Mouse (Mus musculus): Measurements from ENCODE around the gene Psg20. TPM values are rescaled to one million over a fixed set of nuclear protein-coding genes. Genes with fewer than 3 reads are reported as not detected.
"Not testable (repeated sequence)": the region's sequence is repeated elsewhere in the genome, so short reads cannot be mapped to it uniquely, and the experiment has no call there.

Psg20 gene
- not detected in 2 replicates for polyA plus RNA-seq (2014; fragmentation: Nextera tagmentation; extraction: Ambion mirVana)

GRCm38 (mm10) chr7:18686085-18686484 lies at the start of gene Psg20:
Psg20 (minus strand) TSS chr7:18686185.
- WGBS: 58% methylated on average over 2 of the region's 2 CpGs
- no peak for DNase-seq (ENCODE audit: low spot score)
- no peak within 1 kb of the TSS for H3K9ac ChIP-seq (ENCODE audit: low read length)

DNA sequence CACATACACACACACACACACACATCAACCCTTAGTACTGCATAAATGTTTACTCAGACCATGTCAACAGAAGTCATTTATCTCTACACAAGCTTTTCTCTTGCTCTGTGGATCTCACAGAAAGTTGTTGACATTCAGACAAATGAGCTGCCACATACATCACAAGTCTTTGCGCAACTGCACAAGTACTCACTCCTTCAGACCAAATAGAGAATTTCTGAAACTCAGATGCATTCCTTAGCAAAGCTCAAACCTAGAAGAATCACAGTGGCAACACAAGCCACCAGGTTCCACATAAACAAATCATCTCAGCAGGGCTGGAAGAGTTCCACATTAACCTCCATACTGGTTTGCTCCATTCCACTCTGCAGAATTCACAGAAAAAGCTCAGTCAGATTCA lies 48.5 kb upstream of the Psg20 start:
- Histone ChIP-seq H3K4me3 (ENCODE audit: low read depth, low read length) (no peak overlapping the region), H3K27ac (ENCODE audit: low read depth, low read length) (no peak overlapping the region), H3K4me2 (ENCODE audit: low read depth) (no peak overlapping the region), H3K27me3 (ENCODE audit: control insufficient read depth, insufficient read depth, low read length) (no peaks in the 10 kb centered on the region), H3K9me3 (ENCODE audit: control insufficient read depth, low read length) (no peaks in the 10 kb centered on the region), H3K36me3 (ENCODE audit: control insufficient read depth, insufficient read depth, low read length) (no peaks in the 10 kb centered on the region), H3K9ac (ENCODE audit: low read length) (no peak overlapping the region), H3K4me1 (ENCODE audit: control insufficient read depth, insufficient read depth, low read length) (no peaks in the 10 kb centered on the region)
- WGBS: 91% methylated on average over 1 of the region's 1 CpGs
- ATAC-seq (ENCODE audit: insufficient read depth, low FRiP score, low TSS enrichment) (no peak), DNase-seq (ENCODE audit: low spot score) (no peak)

More at GRCm38 (mm10) chr7:18686085-18686484, at the start of gene Psg20:
- no peak within 1 kb of the TSS for H3K4me2 ChIP-seq (ENCODE audit: low read depth)
- no peak for ATAC-seq (ENCODE audit: insufficient read depth, low FRiP score, low TSS enrichment)
- H3K36me3 ChIP-seq (ENCODE audit: control insufficient read depth, insufficient read depth, low read length): no peaks in the 10 kb centered on the region
- no peaks in the 10 kb centered on the region for H3K27me3 ChIP-seq (ENCODE audit: control insufficient read depth, insufficient read depth, low read length)
- H3K4me3 ChIP-seq (ENCODE audit: low read depth, low read length): no peak within 1 kb of the TSS
- no peak within 1 kb of the TSS for H3K27ac ChIP-seq (ENCODE audit: low read depth, low read length)
- H3K4me1 ChIP-seq (ENCODE audit: control insufficient read depth, insufficient read depth, low read length): no peaks in the 10 kb centered on the region
- H3K9me3 ChIP-seq (ENCODE audit: control insufficient read depth, low read length): no peaks in the 10 kb centered on the region

- no peaks in the 10 kb centered on the region for H3K9me3 ChIP-seq (ENCODE audit: control insufficient read depth, low read length)
- ATAC-seq (ENCODE audit: insufficient read depth, low FRiP score, low TSS enrichment) (no peak), DNase-seq (ENCODE audit: low spot score) (no peak)
- H3K4me3 ChIP-seq (ENCODE audit: low read depth, low read length): no peak overlapping the region
- H3K36me3 ChIP-seq (ENCODE audit: control insufficient read depth, insufficient read depth, low read length): no peaks in the 10 kb centered on the region
- H3K4me1 ChIP-seq (ENCODE audit: control insufficient read depth, insufficient read depth, low read length): no peaks in the 10 kb centered on the region
- H3K4me2 ChIP-seq (ENCODE audit: low read depth): no peak overlapping the region
- H3K27me3 ChIP-seq (ENCODE audit: control insufficient read depth, insufficient read depth, low read length): no peaks in the 10 kb centered on the region
- no peak overlapping the region for H3K27ac ChIP-seq (ENCODE audit: low read depth, low read length)
- H3K9ac ChIP-seq (ENCODE audit: low read length): no peak overlapping the region
Observed at GRCm38 (mm10) chr7:18733111-18733510, 47.1 kb upstream of the Psg20 start.

- DNase-seq (ENCODE audit: low spot score) (no peak), ATAC-seq (ENCODE audit: insufficient read depth, low FRiP score, low TSS enrichment) (no peak)
- Histone ChIP-seq H3K9me3 (ENCODE audit: control insufficient read depth, low read length) (no peaks in the 10 kb centered on the region), H3K9ac (ENCODE audit: low read length) (no peak overlapping the region), H3K4me2 (ENCODE audit: low read depth) (no peak overlapping the region), H3K27me3 (ENCODE audit: control insufficient read depth, insufficient read depth, low read length) (no peaks in the 10 kb centered on the region), H3K4me3 (ENCODE audit: low read depth, low read length) (no peak overlapping the region), H3K36me3 (ENCODE audit: control insufficient read depth, insufficient read depth, low read length) (no peaks in the 10 kb centered on the region), H3K4me1 (ENCODE audit: control insufficient read depth, insufficient read depth, low read length) (no peaks in the 10 kb centered on the region), H3K27ac (ENCODE audit: low read depth, low read length) (no peak overlapping the region)
- 73% methylated on average over 1 of the region's 1 CpGs for WGBS
Observed at GRCm38 (mm10) chr7:18728391-18728790, 42.4 kb upstream of the Psg20 start.

DNA sequence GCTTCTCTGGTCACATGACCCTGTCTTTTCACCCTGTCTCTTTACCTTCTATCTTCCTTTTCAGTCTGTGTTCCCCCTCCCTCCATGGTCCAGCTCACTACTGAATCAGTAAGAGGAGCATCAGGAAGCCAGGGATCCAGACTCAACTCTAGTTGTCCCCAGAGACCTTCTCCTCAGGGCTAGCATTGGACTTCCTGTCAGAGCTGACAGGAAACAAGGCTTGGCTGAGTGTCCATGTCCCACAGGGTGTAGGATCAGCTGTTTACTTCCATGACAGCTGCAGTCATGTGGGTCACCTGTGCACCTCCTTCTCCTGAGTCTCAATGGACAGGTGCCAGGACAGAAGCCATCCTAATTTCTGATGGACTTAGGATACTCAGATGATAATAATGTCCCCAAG lies 39.9 kb upstream of the Psg20 start:
- not testable (repeated sequence) for H3K36me3 ChIP-seq (ENCODE audit: control insufficient read depth, insufficient read depth, low read length); H3K27ac ChIP-seq (ENCODE audit: low read depth, low read length); H3K4me1 ChIP-seq (ENCODE audit: control insufficient read depth, insufficient read depth, low read length); DNase-seq (ENCODE audit: low spot score); ATAC-seq (ENCODE audit: insufficient read depth, low FRiP score, low TSS enrichment); H3K27me3 ChIP-seq (ENCODE audit: control insufficient read depth, insufficient read depth, low read length); H3K9ac ChIP-seq (ENCODE audit: low read length); H3K4me3 ChIP-seq (ENCODE audit: low read depth, low read length); H3K4me2 ChIP-seq (ENCODE audit: low read depth); H3K9me3 ChIP-seq (ENCODE audit: control insufficient read depth, low read length)

DNA sequence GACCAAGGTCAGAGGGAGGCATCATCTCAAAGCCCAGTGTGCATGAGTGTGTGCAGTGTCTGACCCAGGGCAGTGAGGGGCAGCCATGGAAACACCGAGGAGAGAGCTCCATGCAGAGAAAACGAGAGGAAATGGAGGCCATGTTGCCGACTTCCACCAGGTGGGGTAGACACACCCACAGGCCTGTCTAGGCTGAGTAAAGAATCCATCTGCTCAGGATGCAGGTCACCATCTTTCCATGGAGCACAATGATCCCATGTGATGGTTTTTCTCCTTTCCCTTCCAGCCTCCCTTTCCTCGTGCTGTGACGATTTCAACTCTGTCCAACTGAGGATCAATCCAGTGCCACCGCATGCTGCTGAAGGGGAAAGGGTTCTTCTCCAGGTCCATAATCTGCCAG lies 38.0 kb upstream of the Psg20 start:
- no peak overlapping the region for H3K9ac ChIP-seq (ENCODE audit: low read length)

DNA sequence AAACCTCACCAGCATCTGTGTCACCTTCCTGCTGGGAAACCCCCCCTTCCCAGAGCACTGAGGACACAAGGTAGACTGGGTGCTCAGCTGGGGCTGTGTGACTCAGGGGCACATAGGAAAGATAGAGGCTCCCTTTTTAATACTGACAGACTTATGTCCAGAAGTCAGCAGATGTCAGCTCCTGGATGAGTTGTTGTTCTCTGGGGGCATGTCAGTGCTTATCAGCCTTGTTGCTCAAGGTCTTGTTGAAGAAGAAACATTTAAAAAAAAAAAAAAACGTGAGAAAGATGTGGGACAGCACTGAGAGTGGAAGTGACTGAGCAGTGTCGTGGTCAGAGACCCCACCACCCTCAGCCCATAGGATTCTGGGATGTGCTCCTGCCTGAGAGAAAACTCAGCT lies 31.8 kb upstream of the Psg20 start, which contains the start of gene Psg22:
Psg22 (plus strand) TSS at position 301 of the 400 bp plus-strand sequence.
- Histone ChIP-seq H3K27me3 (ENCODE audit: control insufficient read depth, insufficient read depth, low read length) (no peaks in the 10 kb centered on the region), H3K4me1 (ENCODE audit: control insufficient read depth, insufficient read depth, low read length) (no peaks in the 10 kb centered on the region), H3K9me3 (ENCODE audit: control insufficient read depth, low read length) (no peaks in the 10 kb centered on the region), H3K27ac (ENCODE audit: low read depth, low read length) (no peak within 1 kb of the TSS), H3K36me3 (ENCODE audit: control insufficient read depth, insufficient read depth, low read length) (no peaks in the 10 kb centered on the region), H3K9ac (ENCODE audit: low read length) (no peak within 1 kb of the TSS), H3K4me2 (ENCODE audit: low read depth) (no peak within 1 kb of the TSS), H3K4me3 (ENCODE audit: low read depth, low read length) (no peak within 1 kb of the TSS)
- WGBS: 40% methylated on average over 2 of the region's 2 CpGs
- DNase-seq (ENCODE audit: low spot score) (no peak), ATAC-seq (ENCODE audit: insufficient read depth, low FRiP score, low TSS enrichment) (no peak)

More for the DNA sequence above, 38.0 kb upstream of the Psg20 start:
- H3K4me2 ChIP-seq (ENCODE audit: low read depth): no peak overlapping the region
- no peak for DNase-seq (ENCODE audit: low spot score)
- no peak overlapping the region for H3K4me3 ChIP-seq (ENCODE audit: low read depth, low read length)
- H3K36me3 ChIP-seq (ENCODE audit: control insufficient read depth, insufficient read depth, low read length): no peaks in the 10 kb centered on the region
- H3K9me3 ChIP-seq (ENCODE audit: control insufficient read depth, low read length): no peaks in the 10 kb centered on the region
- no peak overlapping the region for H3K27ac ChIP-seq (ENCODE audit: low read depth, low read length)
- WGBS: 89% methylated on average over 6 of the region's 6 CpGs
- ATAC-seq (ENCODE audit: insufficient read depth, low FRiP score, low TSS enrichment): no peak
- H3K27me3 ChIP-seq (ENCODE audit: control insufficient read depth, insufficient read depth, low read length): no peaks in the 10 kb centered on the region
- no peaks in the 10 kb centered on the region for H3K4me1 ChIP-seq (ENCODE audit: control insufficient read depth, insufficient read depth, low read length)

GRCm38 (mm10) chr7:18715546-18715945 lies 29.6 kb upstream of the Psg20 start:
- H3K4me3 ChIP-seq (ENCODE audit: low read depth, low read length): no peak overlapping the region
- 85% methylated on average over 4 of the region's 4 CpGs for WGBS
- DNase-seq (ENCODE audit: low spot score): no peak

DNA sequence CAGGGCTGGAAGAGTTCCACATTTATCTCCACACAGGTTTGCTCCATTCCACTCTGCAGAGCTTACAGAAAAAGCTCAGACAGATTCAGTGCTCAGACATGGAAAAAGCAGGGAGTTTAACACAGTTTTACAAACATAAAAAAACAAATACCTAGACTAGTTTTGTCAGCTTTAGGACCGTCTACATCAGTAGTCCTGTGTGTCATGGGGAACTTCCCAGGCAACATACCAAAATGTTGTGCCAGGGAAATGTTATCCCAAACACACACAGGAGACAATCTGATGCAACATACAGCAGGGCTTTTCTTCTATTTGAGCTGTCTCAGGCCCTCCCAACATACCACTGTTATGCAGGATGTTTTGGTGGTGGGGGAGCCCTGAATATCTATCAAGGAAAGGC lies 24.9 kb upstream of the Psg20 start:
- no peak overlapping the region for H3K4me2 ChIP-seq (ENCODE audit: low read depth)
- H3K36me3 ChIP-seq (ENCODE audit: control insufficient read depth, insufficient read depth, low read length): no peaks in the 10 kb centered on the region
- WGBS: 78% methylated on average over 1 of the region's 1 CpGs
- ATAC-seq (ENCODE audit: insufficient read depth, low FRiP score, low TSS enrichment) (no peak), DNase-seq (ENCODE audit: low spot score) (no peak)
- H3K9ac ChIP-seq (ENCODE audit: low read length): no peak overlapping the region
- H3K9me3 ChIP-seq (ENCODE audit: control insufficient read depth, low read length): no peaks in the 10 kb centered on the region
- H3K27me3 ChIP-seq (ENCODE audit: control insufficient read depth, insufficient read depth, low read length): no peaks in the 10 kb centered on the region
- H3K4me3 ChIP-seq (ENCODE audit: low read depth, low read length): no peak overlapping the region
- no peak overlapping the region for H3K27ac ChIP-seq (ENCODE audit: low read depth, low read length)
- H3K4me1 ChIP-seq (ENCODE audit: control insufficient read depth, insufficient read depth, low read length): no peaks in the 10 kb centered on the region

More at GRCm38 (mm10) chr7:18715546-18715945, 29.6 kb upstream of the Psg20 start:
- Histone ChIP-seq H3K36me3 (ENCODE audit: control insufficient read depth, insufficient read depth, low read length) (no peaks in the 10 kb centered on the region), H3K4me1 (ENCODE audit: control insufficient read depth, insufficient read depth, low read length) (no peaks in the 10 kb centered on the region), H3K9me3 (ENCODE audit: control insufficient read depth, low read length) (no peaks in the 10 kb centered on the region), H3K27ac (ENCODE audit: low read depth, low read length) (no peak overlapping the region), H3K9ac (ENCODE audit: low read length) (no peak overlapping the region), H3K27me3 (ENCODE audit: control insufficient read depth, insufficient read depth, low read length) (no peaks in the 10 kb centered on the region), H3K4me2 (ENCODE audit: low read depth) (no peak overlapping the region)
- ATAC-seq (ENCODE audit: insufficient read depth, low FRiP score, low TSS enrichment): no peak

All from neural tube, embryonic 11.5 days (tissue).